Mouse (Mus musculus) C2C12 (cell line): ENCODE measurements at regions not wholly inside any gene's neighbourhood (a gene's known extent, or its start where the extent isn't known, plus 50 kb on each side); places are given as distances from the start of the nearest gene placed in this dataset.

ENCODE experiments used
- H3K27me3 ChIP-seq: one replicate; pipeline ENCODE4 v1.6.1; 2011; ENCODE audit not compliant: control insufficient read depth, insufficient read depth, insufficient read length
- H3K36me3 ChIP-seq: one replicate; pipeline ENCODE4 v1.6.1; 2011; ENCODE audit not compliant: control insufficient read depth, insufficient read depth
- H3K4me3 ChIP-seq: one replicate; pipeline ENCODE4 v1.5.1; 2011; ENCODE audit warnings: mild to moderate bottlenecking, control low read depth; ENCODE audit not compliant: poor library complexity, insufficient read depth, severe bottlenecking
- H3K79me2 ChIP-seq: one replicate; pipeline ENCODE4 v1.6.1; 2011; ENCODE audit not compliant: control insufficient read depth, insufficient read depth
- H3K79me3 ChIP-seq: one replicate; pipeline ENCODE4 v1.6.1; 2011; ENCODE audit warnings: low read depth, control low read depth
- H3ac ChIP-seq: one replicate; pipeline ENCODE3; 2011; ENCODE audit warnings: low read depth; ENCODE audit not compliant: control insufficient read depth, insufficient read length
- CEBPB ChIP-seq: IDR thresholded peaks from one replicate; pipeline ENCODE4 v1.6.1; 2011; ENCODE audit warnings: low read depth, mild to moderate bottlenecking, control low read depth, moderate library complexity
- CTCF ChIP-seq: IDR thresholded peaks from one replicate; pipeline ENCODE4 v1.5.1; 2011; ENCODE audit not compliant: control insufficient read depth, insufficient read depth, insufficient read length
- FOSL1 ChIP-seq: IDR thresholded peaks from one replicate; pipeline ENCODE4 v1.8.0; 2011; ENCODE audit warnings: mild to moderate bottlenecking, low read length; ENCODE audit not compliant: poor library complexity, insufficient read depth, severe bottlenecking
- MAX ChIP-seq: IDR thresholded peaks from one replicate; pipeline ENCODE4 v1.6.1; 2011; ENCODE audit warnings: mild to moderate bottlenecking, control low read depth
- MYOD1 ChIP-seq: IDR thresholded peaks from one replicate; pipeline ENCODE4 v1.6.1; 2011; ENCODE audit warnings: low read depth; ENCODE audit not compliant: control insufficient read depth, insufficient read length
- MYOG ChIP-seq: IDR thresholded peaks from one replicate; pipeline ENCODE4 v1.6.1; 2011; ENCODE audit not compliant: control insufficient read depth, insufficient read length; ENCODE audit errors: extremely low read depth
- USF1 ChIP-seq: IDR thresholded peaks from one replicate; pipeline ENCODE4 v1.6.1; 2011; ENCODE audit warnings: low read depth, mild to moderate bottlenecking, control low read depth, moderate library complexity

DNA sequence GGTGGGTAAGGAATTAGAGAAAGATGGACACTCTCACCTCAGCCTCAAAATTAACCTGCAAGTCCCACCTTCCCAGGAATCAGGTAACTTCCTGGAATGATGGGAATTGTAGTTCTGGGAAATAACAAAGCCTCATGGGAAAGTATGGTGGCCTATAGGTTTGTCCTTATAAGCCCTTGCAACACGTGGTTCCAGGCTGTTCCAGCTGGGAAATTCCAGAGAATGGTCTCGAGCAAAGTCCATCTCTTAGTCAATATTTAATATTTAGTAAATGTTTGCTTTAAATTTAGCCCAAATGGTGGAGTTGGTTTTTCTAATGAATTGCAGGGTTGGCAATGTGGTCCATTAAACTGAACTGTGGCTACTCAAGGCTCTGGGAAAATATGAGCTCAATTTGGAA, 150.5 kb downstream of the Trim29 start:
- Histone ChIP-seq H3K79me2 (no peaks in the 10 kb centered on the region), H3K79me3 (no peaks in the 10 kb centered on the region), H3K27me3 (peaks cover 38% of the 10 kb centered on the region), H3K36me3 (no peaks in the 10 kb centered on the region), H3K4me3 (no peak overlapping the region), H3ac (no peak overlapping the region)
- TF ChIP-seq CEBPB, result no peak
- no peak for TF ChIP-seq CTCF
- TF ChIP-seq MYOD1, result no peak
- no peak for TF ChIP-seq FOSL1
- TF ChIP-seq MAX, result no peak
- TF ChIP-seq MYOG, result no peak
- TF ChIP-seq USF1, result no peak

- no peaks in the 10 kb centered on the region for H3K79me3 ChIP-seq
- H3K4me3 ChIP-seq, result no peak overlapping the region
- H3ac ChIP-seq, result no peak overlapping the region
- H3K36me3 ChIP-seq, result no peaks in the 10 kb centered on the region
- no peaks in the 10 kb centered on the region for H3K79me2 ChIP-seq
- TF ChIP-seq MYOD1 (no peak), MYOG (no peak), MAX (no peak), FOSL1 (no peak), USF1 (no peak), CTCF (no peak), CEBPB (no peak)
- H3K27me3 ChIP-seq, result peaks cover 42% of the 10 kb centered on the region
These were observed 152.9 kb downstream of the Trim29 start for GRCm38 (mm10) chr9:43463445-43464090.

- H3K4me3 ChIP-seq, result no peak overlapping the region
- no peak for TF ChIP-seq FOSL1
- TF ChIP-seq CEBPB, result no peak
- TF ChIP-seq MAX, result no peak
- no peak for TF ChIP-seq MYOD1
- no peak for TF ChIP-seq MYOG
- no peak for TF ChIP-seq USF1
- H3ac ChIP-seq, result no peak overlapping the region
- H3K79me2 ChIP-seq, result no peaks in the 10 kb centered on the region
- peaks cover 45% of the 10 kb centered on the region for H3K27me3 ChIP-seq
- H3K36me3 ChIP-seq, result no peaks in the 10 kb centered on the region
- H3K79me3 ChIP-seq, result no peaks in the 10 kb centered on the region
These were observed 154.5 kb downstream of the Trim29 start for GRCm38 (mm10) chr9:43465129-43465528.

DNA sequence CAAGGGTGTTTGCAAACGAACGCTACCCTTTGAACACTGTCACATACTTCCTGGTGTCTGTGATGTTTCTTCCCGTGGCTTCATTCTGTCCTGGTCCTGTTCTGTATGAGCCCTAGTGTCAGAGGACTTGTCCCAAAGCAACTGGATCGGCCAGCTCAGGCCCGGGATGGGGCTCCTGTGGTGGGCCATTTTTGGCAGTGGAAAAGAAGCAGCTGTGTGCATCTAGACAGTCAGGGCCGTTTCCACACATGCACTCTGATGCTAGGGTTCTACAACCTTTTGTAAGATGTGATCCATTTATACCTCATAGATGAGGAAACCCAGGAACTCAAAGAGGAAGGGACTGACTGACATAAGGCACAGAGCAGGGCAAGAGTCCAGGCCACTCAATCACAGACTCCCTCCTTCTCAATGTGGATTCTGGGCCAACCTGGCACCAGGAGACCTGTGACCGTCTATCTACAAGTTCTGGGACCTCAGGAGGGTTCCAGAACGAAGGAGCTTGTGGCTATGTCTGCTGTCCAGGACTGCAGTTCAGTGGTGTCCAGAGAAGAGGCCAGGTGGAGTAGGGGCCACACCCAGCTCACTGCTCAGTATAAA, 155.2 kb downstream of the Trim29 start:
- no peak for TF ChIP-seq MYOD1
- no peak for TF ChIP-seq MAX
- TF ChIP-seq MYOG, result no peak
- TF ChIP-seq USF1, result no peak
- no peak for TF ChIP-seq CEBPB
- no peak for TF ChIP-seq FOSL1
- TF ChIP-seq CTCF, result no peak
- Histone ChIP-seq H3K79me3 (no peaks in the 10 kb centered on the region), H3ac (no peak overlapping the region), H3K79me2 (no peaks in the 10 kb centered on the region), H3K4me3 (no peak overlapping the region), H3K36me3 (no peaks in the 10 kb centered on the region), H3K27me3 (peaks cover 45% of the 10 kb centered on the region)

DNA sequence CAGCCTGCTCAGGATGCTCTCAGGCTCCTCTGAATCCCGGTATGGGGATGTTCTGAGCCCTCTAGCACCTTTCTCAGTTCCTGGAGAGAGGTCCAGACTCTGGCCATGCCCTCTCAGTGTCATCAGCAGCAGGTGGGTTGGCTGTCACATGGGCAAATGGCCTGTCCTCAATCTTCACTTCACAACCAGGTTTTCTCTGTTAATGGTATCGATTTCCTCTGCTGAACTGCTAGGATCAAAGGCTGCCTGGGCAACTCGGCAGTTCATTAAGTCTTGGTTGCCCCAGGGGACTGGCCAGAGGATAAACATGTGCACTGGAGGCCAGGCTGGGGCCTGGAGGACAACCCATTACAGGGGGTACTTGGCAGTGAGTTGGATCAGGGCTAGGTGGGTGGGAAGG, 156.2 kb downstream of the Trim29 start:
- Histone ChIP-seq H3ac (no peak overlapping the region), H3K79me3 (no peaks in the 10 kb centered on the region), H3K79me2 (no peaks in the 10 kb centered on the region), H3K36me3 (no peaks in the 10 kb centered on the region), H3K4me3 (no peak overlapping the region), H3K27me3 (peaks cover 45% of the 10 kb centered on the region)
- TF ChIP-seq FOSL1 (no peak), CTCF (no peak), MYOG (no peak), USF1 (no peak), MYOD1 (no peak), MAX (no peak), CEBPB (no peak)
